Mouse (Mus musculus) kidney, adult 9 months (tissue): ENCODE measurements around the gene Spryd3.
"Not testable (repeated sequence)": the region's sequence is repeated elsewhere in the genome, so short reads cannot be mapped to it uniquely, and the experiment has no call there.

Experiments
- DNase-seq: peaks from one replicate; pipeline ENCODE4 v3.0.0; 2022

Gene Spryd3

GRCm38 (mm10) chr15:102136129-102136758 is at the start of gene Spryd3:
Gene Spryd3 (minus strand): TSS chr15:102136234.
- peak; percentile 98 for DNase-seq

GRCm38 (mm10) chr15:102183076-102183475 is 47.0 kb upstream of the Spryd3 start:
- DNase-seq = peak; percentile 94

- DNase-seq = peak; percentile 47
Measured at GRCm38 (mm10) chr15:102179924-102180323, 43.9 kb upstream of the Spryd3 start.

- no peak for DNase-seq
Measured at GRCm38 (mm10) chr15:102179106-102179505, 43.1 kb upstream of the Spryd3 start.

- DNase-seq = peak; percentile 94
Measured at GRCm38 (mm10) chr15:102178279-102178678, 42.2 kb upstream of the Spryd3 start.

GRCm38 (mm10) chr15:102177417-102177816 is 41.4 kb upstream of the Spryd3 start:
- no peak for DNase-seq

- no peak for DNase-seq
Measured at GRCm38 (mm10) chr15:102176571-102177316, 40.7 kb upstream of the Spryd3 start.

GRCm38 (mm10) chr15:102175736-102176319 is 39.8 kb upstream of the Spryd3 start:
- DNase-seq = no peak

GRCm38 (mm10) chr15:102173581-102173980 is 37.5 kb upstream of the Spryd3 start:
- no peak for DNase-seq

GRCm38 (mm10) chr15:102169064-102169463 is 33.0 kb upstream of the Spryd3 start:
- DNase-seq = no peak

- DNase-seq = no peak
Measured at GRCm38 (mm10) chr15:102167620-102168021, 31.6 kb upstream of the Spryd3 start.

GRCm38 (mm10) chr15:102165468-102166100 is 29.6 kb upstream of the Spryd3 start:
- no peak for DNase-seq

- no peak for DNase-seq
Measured at GRCm38 (mm10) chr15:102163900-102164693, 28.1 kb upstream of the Spryd3 start.

- DNase-seq = no peak
Measured at GRCm38 (mm10) chr15:102160415-102161060, 24.5 kb upstream of the Spryd3 start.

- DNase-seq = no peak
Measured at GRCm38 (mm10) chr15:102156836-102157235, 20.8 kb upstream of the Spryd3 start.

GRCm38 (mm10) chr15:102155006-102155405 is 19.0 kb upstream of the Spryd3 start:
- DNase-seq = not testable (repeated sequence)

GRCm38 (mm10) chr15:102152646-102153045 is 16.6 kb upstream of the Spryd3 start:
- no peak for DNase-seq

- peak; percentile 34 for DNase-seq
Measured at GRCm38 (mm10) chr15:102150301-102151135, 14.5 kb upstream of the Spryd3 start, which contains the start of gene Soat2. Gene Soat2 (plus strand): TSS chr15:102150526.

GRCm38 (mm10) chr15:102149561-102149960 is 13.5 kb upstream of the Spryd3 start:
- DNase-seq = peak; percentile 64

- DNase-seq = no peak
Measured at GRCm38 (mm10) chr15:102147674-102148402, 11.8 kb upstream of the Spryd3 start.
